Comparison of ENCODE assay signal across 15 mouse cellular contexts in genomic region chr5:34177091-34177490, GRCm38 (mm10). TPM values are rescaled to one million over a fixed set of nuclear protein-coding genes. Genes with fewer than 3 reads are reported as not detected.
A peak's percentile ranks its signal among the peaks of the same experiment; 100 is the strongest.
DNase-seq lines count a peak whose midpoint lies in the region; ATAC-seq and TF ChIP-seq lines count a peak whose summit lies in the region.
"Had no signal": no experiment of that assay in that cellular context is flagged by ENCODE, and none has a peak within 500 bp of the region (broad histone marks: within the 10 kb centered on the region; RNA-seq: fewer than 3 reads in every experiment).

No protein-coding gene starts in this region.

- TF ChIP-seq CTCF in layer of hippocampus, adult 2 months (conservative IDR thresholded peaks at IDR 0.05), result no peak

- peak in 1 of 2 experiments; percentile 13 for DNase-seq in layer of hippocampus, adult 2 months (ENCODE audit: low spot score in 2 of 2)
- DNase-seq in layer of hippocampus, postnatal 25 days (ENCODE audit: extremely low spot score in 1 of 2, low spot score in 1 of 2), result no peak
- DNase-seq in urinary bladder, postnatal 14 days (ENCODE audit: low spot score), result peak; percentile 8
- no peak for DNase-seq in urinary bladder, postnatal 10 days (ENCODE audit: low spot score)
- DNase-seq in cerebellum, adult 9-10 months, result peak; percentile 73
- no peak for DNase-seq in B cell, adult 2 months
- DNase-seq: thymus, adult 2 months had no signal

- no peak for ATAC-seq in granulocyte monocyte progenitor cell, adult 5-6 weeks (replicated peaks; ENCODE audit: poor library complexity, severe bottlenecking)
- ATAC-seq: forebrain, embryonic 14.5 days; intestine, embryonic 15.5 days; Patski had no signal

- no peak overlapping the region for H3K4me3 ChIP-seq in layer of hippocampus, adult 2 months
- H3K4me3 ChIP-seq: intestine, embryonic 15.5 days; limb, embryonic 15.5 days; lung, embryonic 15.5 days; midbrain, embryonic 10.5 days had no signal

- H3K27ac ChIP-seq in layer of hippocampus, adult 2 months, result peak overlapping the region; percentile 39; the same call in 1 of the 2 replicates
- H3K27ac ChIP-seq: intestine, embryonic 15.5 days; limb, embryonic 15.5 days; lung, embryonic 15.5 days; midbrain, embryonic 10.5 days had no signal

RNA-seq across cellular contexts. Expression of gene Haus3, which starts 7.8 kb away (rescaled TPM):
- total RNA-seq in layer of hippocampus, adult 2 months (2021), result 1 to 10 TPM; 6.4 to 7.3 TPM
- 1 to 10 TPM; 5.6 to 5.7 TPM for total RNA-seq in layer of hippocampus, postnatal 25 days (2021)
- 56.3 and 65.6 TPM in 2 replicates for total RNA-seq in granulocyte monocyte progenitor cell, adult 5-6 weeks (2014; fragmentation: Nextera tagmentation)
- total RNA-seq in granulocyte monocyte progenitor cell, adult 5-6 weeks (2017), result 168 and 214 TPM in 2 replicates

RNA-seq across cellular contexts. Expression of gene Poln, which starts 7.8 kb away (rescaled TPM):
- total RNA-seq in layer of hippocampus, adult 2 months (2021), result 1 to 10 TPM in 1 of 2 experiments, under 1 TPM in 1; 0.61 to 1.0 TPM
- 1 to 10 TPM in 1 of 2 experiments, under 1 TPM in 1; 0.63 to 1.0 TPM for total RNA-seq in layer of hippocampus, postnatal 25 days (2021)
- 0.58 and 0.97 TPM in 2 replicates for total RNA-seq in granulocyte monocyte progenitor cell, adult 5-6 weeks (2014; fragmentation: Nextera tagmentation)
- total RNA-seq in granulocyte monocyte progenitor cell, adult 5-6 weeks (2017), result 0.69 and 2.5 TPM in 2 replicates
- total RNA-seq: hematopoietic stem cell, adult 5-6 weeks had no signal

RNA-seq across cellular contexts. Expression of gene Mxd4, which starts 10.4 kb away (rescaled TPM):
- 10 to 100 TPM; 84.9 to 94.7 TPM for total RNA-seq in layer of hippocampus, adult 2 months (2021)
- total RNA-seq in layer of hippocampus, postnatal 25 days (2021), result 10 to 100 TPM; 84.6 to 93.3 TPM
- total RNA-seq in granulocyte monocyte progenitor cell, adult 5-6 weeks (2014; fragmentation: Nextera tagmentation), result 36.7 and 43.4 TPM in 2 replicates
- total RNA-seq in granulocyte monocyte progenitor cell, adult 5-6 weeks (2017), result 21.6 and 22.7 TPM in 2 replicates

Comparison
In these comparisons a context has a peak if more than half of its experiments do, and no peak if none do; other contexts are left out.
1. DNase-seq: peak in urinary bladder, postnatal 14 days (single experiment) and cerebellum, adult 9-10 months (single experiment); none in layer of hippocampus, postnatal 25 days (0 of 2), urinary bladder, postnatal 10 days (single experiment) and B cell, adult 2 months (0 of 2).
2. RNA of gene Haus3, which starts 7.8 kb away (total RNA-seq): 56.3 to 214 TPM in granulocyte monocyte progenitor cell, adult 5-6 weeks; 6.4 to 7.3 TPM in layer of hippocampus, adult 2 months and 5.6 to 5.7 TPM in layer of hippocampus, postnatal 25 days; every median in the first group is over 4 times any median in the second.